Mouse (Mus musculus): ENCODE data around the gene Gapdhs. TPM values are rescaled to one million over a fixed set of nuclear protein-coding genes. Genes with fewer than 3 reads are reported as not detected.

Gapdhs gene
- polyA plus RNA-seq, 1 experiment from 2014 or later = not detected

DNA sequence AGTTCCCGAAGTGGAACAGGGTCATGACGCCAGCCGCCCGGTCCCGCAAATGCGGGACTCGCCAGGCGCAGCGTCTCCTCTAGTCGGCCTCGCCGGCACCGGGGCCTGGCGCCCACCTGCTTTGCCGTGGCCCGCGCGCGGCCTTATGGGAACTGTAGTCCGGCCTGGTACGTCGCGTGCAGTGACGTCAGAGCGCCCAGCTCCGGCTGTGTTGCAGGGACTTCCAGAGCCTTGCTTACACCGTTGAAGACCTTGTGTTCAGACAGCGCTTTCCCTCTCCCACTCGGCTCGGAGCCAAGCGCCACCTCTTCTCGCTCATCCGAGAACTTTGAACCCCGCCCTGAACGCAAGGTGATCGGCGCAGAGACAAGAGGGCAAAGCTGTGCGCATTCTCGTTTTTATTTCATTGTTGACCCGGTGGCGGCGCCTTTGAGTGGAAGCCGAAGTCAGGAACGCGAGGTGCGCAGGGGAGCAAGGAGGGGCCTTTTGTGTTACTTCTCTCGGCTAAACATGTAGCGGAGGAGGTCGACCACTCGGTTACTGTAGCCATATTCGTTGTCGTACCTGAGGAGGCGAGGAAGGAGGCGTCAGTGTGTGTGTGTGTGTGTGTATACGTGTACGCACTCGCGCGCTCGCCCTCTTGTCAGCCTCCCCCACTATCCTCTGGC, 14.0 kb downstream of the Gapdhs start, which contains the start of gene Tmem147:
Tmem147 (minus strand) TSS at position 145 of the 668 bp plus-strand sequence.
- Histone ChIP-seq H3K36me3 (ENCODE audit: control insufficient read depth, insufficient read depth, low read length) (peaks cover 21% of the 10 kb centered on the region; the same call in 1 of the 2 replicates), H3K27me3 (replicated peaks; ENCODE audit: control insufficient read depth, insufficient read depth, low read length) (no peaks in the 10 kb centered on the region), H3K4me1 (replicated peaks; ENCODE audit: control insufficient read depth, insufficient read depth, low read length) (peaks cover 12% of the 10 kb centered on the region), H3K9ac (ENCODE audit: low read length) (peak within 1 kb of the TSS; percentile 74), H3K27ac (ENCODE audit: low read depth) (peak within 1 kb of the TSS; percentile 88), H3K4me3 (ENCODE audit: low read depth, low read length) (peak within 1 kb of the TSS; percentile 85), H3K4me2 (ENCODE audit: low read length) (peak within 1 kb of the TSS; percentile 77), H3K9me3 (ENCODE audit: control insufficient read depth, low read length) (no peaks in the 10 kb centered on the region)
- under 1% methylated on average over 60 of the region's 60 CpGs for WGBS
- ATAC-seq (replicated peaks; ENCODE audit: low FRiP score, low TSS enrichment, low read depth) (peak; percentile 99), DNase-seq (ENCODE audit: low spot score) (peak; percentile 99)

DNA sequence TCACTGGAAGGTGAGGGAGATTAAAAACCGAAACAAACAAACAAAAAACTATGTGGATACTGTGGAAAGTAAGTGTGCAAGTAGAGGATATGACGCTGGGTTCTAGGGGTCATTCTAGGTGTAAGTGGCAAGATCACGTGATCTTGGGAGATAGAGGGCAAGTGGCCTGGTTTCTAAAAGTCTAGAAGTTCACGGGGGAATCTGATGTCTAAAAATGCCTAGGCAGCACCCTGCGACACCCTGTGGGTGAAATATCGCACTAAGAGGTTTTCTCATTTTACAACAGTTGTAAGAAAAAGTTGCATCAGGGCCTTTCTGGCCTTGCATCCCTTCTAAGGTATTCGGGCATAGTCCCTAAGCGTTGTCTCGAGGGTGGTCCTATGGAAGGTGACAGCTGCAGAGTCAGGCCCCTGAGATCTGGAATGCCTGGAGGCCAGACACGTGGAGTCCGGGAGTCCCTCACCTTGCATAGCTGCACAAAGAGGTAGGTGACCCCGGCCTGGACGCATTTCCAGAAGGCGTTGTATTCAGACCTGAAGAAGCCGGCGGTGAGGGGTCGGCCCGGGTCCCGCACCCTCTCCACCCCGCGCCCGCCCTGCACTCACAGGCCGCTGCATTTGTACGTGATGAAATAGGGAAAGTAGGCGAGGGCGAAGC, 14.6 kb downstream of the Gapdhs start:
- ATAC-seq (replicated peaks; ENCODE audit: low FRiP score, low TSS enrichment, low read depth) (peak; percentile 48), DNase-seq (ENCODE audit: low spot score) (no peak)
- peaks cover 21% of the 10 kb centered on the region; the same call in 1 of the 2 replicates for H3K36me3 ChIP-seq (ENCODE audit: control insufficient read depth, insufficient read depth, low read length)
- WGBS = 8% methylated on average over 26 of the region's 26 CpGs
- H3K27ac ChIP-seq (ENCODE audit: low read depth) = peak overlapping the region; percentile 88
- H3K9ac ChIP-seq (ENCODE audit: low read length) = peak overlapping the region; percentile 74
- peak overlapping the region; percentile 77 for H3K4me2 ChIP-seq (ENCODE audit: low read length)
- H3K4me3 ChIP-seq (ENCODE audit: low read depth, low read length) = peak overlapping the region; percentile 85
- H3K27me3 ChIP-seq (replicated peaks; ENCODE audit: control insufficient read depth, insufficient read depth, low read length) = no peaks in the 10 kb centered on the region
- H3K9me3 ChIP-seq (ENCODE audit: control insufficient read depth, low read length) = no peaks in the 10 kb centered on the region
- peaks cover 12% of the 10 kb centered on the region for H3K4me1 ChIP-seq (replicated peaks; ENCODE audit: control insufficient read depth, insufficient read depth, low read length)

DNA sequence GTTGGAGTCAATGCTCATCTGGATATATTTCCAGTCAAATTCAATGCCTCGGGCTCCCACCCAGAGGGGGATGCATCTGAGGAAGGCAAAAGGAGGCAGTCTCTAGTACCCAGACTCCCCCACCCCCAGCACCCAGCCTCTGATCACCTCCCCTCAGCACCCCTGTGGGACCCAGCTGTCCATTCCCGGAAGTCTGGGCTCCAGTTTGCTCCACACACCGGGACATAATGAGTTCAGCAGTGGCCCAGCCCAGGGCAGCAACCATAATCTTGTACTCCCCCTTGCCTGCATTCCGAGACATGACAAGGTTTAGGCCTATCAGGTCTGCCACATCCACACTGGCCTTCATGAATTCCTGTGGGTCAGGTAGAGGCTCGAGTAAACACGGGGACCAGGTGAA, 15.3 kb downstream of the Gapdhs start:
- no peak for ATAC-seq (replicated peaks; ENCODE audit: low FRiP score, low TSS enrichment, low read depth)
- peak overlapping the region; percentile 85 for H3K4me3 ChIP-seq (ENCODE audit: low read depth, low read length)
- DNase-seq (ENCODE audit: low spot score) = no peak
- peaks cover 21% of the 10 kb centered on the region; the same call in 1 of the 2 replicates for H3K36me3 ChIP-seq (ENCODE audit: control insufficient read depth, insufficient read depth, low read length)
- peak overlapping the region; percentile 74; the same call in 1 of the 2 replicates for H3K9ac ChIP-seq (ENCODE audit: low read length)
- 83% methylated on average over 6 of the region's 6 CpGs for WGBS
- peak overlapping the region; percentile 77 for H3K4me2 ChIP-seq (ENCODE audit: low read length)
- H3K27ac ChIP-seq (ENCODE audit: low read depth) = no peak overlapping the region
- H3K4me1 ChIP-seq (replicated peaks; ENCODE audit: control insufficient read depth, insufficient read depth, low read length) = peaks cover 12% of the 10 kb centered on the region
- H3K27me3 ChIP-seq (replicated peaks; ENCODE audit: control insufficient read depth, insufficient read depth, low read length) = no peaks in the 10 kb centered on the region
- H3K9me3 ChIP-seq (ENCODE audit: control insufficient read depth, low read length) = no peaks in the 10 kb centered on the region

DNA sequence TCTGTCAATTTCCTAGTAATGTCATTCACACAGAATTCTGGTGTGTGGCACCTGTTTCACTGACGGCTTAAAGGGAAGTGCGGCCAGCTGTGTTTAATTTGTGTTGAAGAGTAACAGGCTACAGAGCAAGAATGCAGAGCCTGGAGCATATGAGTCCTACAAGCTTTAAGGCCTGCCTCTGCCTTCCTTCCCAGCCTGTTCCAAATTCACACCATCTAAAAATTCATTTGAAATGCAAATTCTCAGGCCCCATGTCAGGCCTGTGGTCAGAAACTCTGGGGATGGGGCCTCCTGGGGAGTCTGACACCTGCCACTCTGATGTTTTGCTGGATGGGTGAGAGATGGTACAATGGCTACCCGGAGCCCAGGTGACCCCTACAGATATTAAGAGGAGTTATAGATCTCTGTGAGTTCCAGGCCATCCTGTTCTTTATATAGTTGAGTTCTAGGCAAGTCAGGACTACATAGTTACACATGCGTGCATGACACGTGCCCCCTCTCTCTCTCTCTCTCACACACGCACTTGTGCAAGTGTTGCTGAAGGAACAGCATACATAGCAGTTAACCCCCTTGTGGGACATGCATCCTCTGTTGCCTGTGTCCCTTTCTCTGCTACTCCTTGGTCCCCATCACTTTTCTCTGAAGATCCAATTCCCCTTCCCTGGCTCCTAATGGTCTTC, 20.1 kb downstream of the Gapdhs start:
- Histone ChIP-seq H3K27me3 (replicated peaks; ENCODE audit: control insufficient read depth, insufficient read depth, low read length) (no peaks in the 10 kb centered on the region), H3K9ac (ENCODE audit: low read length) (no peak overlapping the region), H3K4me1 (replicated peaks; ENCODE audit: control insufficient read depth, insufficient read depth, low read length) (peaks cover 2% of the 10 kb centered on the region; the same call in 1 of the 2 replicates), H3K36me3 (ENCODE audit: control insufficient read depth, insufficient read depth, low read length) (peaks cover 13% of the 10 kb centered on the region; the same call in 1 of the 2 replicates), H3K27ac (ENCODE audit: low read depth) (no peak overlapping the region), H3K4me3 (ENCODE audit: low read depth, low read length) (no peak overlapping the region), H3K4me2 (ENCODE audit: low read length) (no peak overlapping the region), H3K9me3 (ENCODE audit: control insufficient read depth, low read length) (no peaks in the 10 kb centered on the region)
- ATAC-seq (replicated peaks; ENCODE audit: low FRiP score, low TSS enrichment, low read depth) (no peak), DNase-seq (ENCODE audit: low spot score) (no peak)
- WGBS = 57% methylated on average over 6 of the region's 6 CpGs

DNA sequence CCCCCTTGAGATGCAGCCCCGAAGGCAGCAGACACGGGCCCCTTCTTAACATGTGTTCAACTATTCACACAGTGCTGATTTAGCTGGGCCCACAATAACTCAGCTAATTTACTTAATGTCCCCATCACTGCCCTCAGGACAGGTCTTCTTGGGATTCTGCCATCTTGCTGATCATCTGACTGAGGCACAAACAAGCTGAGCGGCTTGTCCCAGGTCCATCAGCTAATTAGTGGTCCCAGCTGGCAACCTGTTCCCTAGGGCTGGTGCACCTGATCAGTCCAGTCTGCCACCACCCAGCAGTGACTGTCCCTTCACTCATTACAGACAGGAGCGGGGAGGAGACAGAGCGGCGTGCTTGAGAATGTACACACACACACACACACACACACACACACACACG, 22.2 kb downstream of the Gapdhs start:
- Histone ChIP-seq H3K4me3 (ENCODE audit: low read depth, low read length) (no peak overlapping the region), H3K27ac (ENCODE audit: low read depth) (no peak overlapping the region), H3K4me2 (ENCODE audit: low read length) (no peak overlapping the region), H3K4me1 (replicated peaks; ENCODE audit: control insufficient read depth, insufficient read depth, low read length) (peaks cover 7% of the 10 kb centered on the region), H3K36me3 (ENCODE audit: control insufficient read depth, insufficient read depth, low read length) (no peaks in the 10 kb centered on the region), H3K9ac (ENCODE audit: low read length) (no peak overlapping the region), H3K9me3 (ENCODE audit: control insufficient read depth, low read length) (no peaks in the 10 kb centered on the region), H3K27me3 (replicated peaks; ENCODE audit: control insufficient read depth, insufficient read depth, low read length) (peaks cover 9% of the 10 kb centered on the region; the same call in 1 of the 2 replicates)
- DNase-seq (ENCODE audit: low spot score) = no peak
- WGBS = 90% methylated on average over 7 of the region's 7 CpGs
- ATAC-seq (replicated peaks; ENCODE audit: low FRiP score, low TSS enrichment, low read depth) = no peak

DNA sequence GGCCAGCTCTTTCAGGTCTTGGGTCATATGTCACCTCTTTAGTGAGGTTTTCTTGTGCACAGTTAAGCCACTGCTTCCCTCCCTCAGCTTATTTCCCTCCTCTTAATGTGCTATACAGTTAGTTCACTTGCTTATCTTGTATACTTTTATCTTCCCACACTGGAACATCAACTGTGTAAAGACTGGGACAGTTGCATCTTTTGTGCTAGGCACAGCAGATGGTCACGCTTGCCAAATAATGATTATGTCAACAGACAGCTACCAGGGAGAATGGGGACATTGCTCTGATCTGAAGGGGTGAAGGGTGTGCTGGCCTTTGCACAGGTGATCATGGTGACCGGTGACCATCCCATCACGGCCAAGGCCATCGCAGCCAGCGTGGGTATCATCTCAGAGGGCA, 23.8 kb downstream of the Gapdhs start:
- DNase-seq (ENCODE audit: low spot score) = no peak
- no peaks in the 10 kb centered on the region for H3K36me3 ChIP-seq (ENCODE audit: control insufficient read depth, insufficient read depth, low read length)

DNA sequence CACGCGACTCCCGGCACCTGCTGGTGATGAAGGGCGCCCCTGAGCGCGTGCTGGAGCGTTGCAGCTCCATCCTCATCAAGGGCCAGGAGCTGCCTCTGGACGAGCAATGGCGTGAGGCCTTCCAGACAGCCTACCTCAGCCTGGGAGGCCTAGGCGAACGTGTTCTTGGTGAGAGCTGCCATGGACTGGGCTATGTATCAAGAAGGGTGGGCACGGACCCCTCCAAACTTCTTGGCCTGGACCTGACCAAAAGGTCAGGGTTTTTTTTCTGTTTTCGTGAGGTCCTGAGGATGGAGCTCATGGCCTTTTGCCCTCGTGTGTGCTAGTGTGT, 25.8 kb downstream of the Gapdhs start:
- Histone ChIP-seq H3K36me3 (ENCODE audit: control insufficient read depth, insufficient read depth, low read length) (no peaks in the 10 kb centered on the region), H3K9ac (ENCODE audit: low read length) (no peak overlapping the region), H3K9me3 (ENCODE audit: control insufficient read depth, low read length) (no peaks in the 10 kb centered on the region), H3K27me3 (replicated peaks; ENCODE audit: control insufficient read depth, insufficient read depth, low read length) (peaks cover 9% of the 10 kb centered on the region; the same call in 1 of the 2 replicates), H3K27ac (ENCODE audit: low read depth) (no peak overlapping the region), H3K4me3 (ENCODE audit: low read depth, low read length) (peak overlapping the region; percentile 33), H3K4me2 (ENCODE audit: low read length) (peak overlapping the region; percentile 52), H3K4me1 (replicated peaks; ENCODE audit: control insufficient read depth, insufficient read depth, low read length) (peaks cover 7% of the 10 kb centered on the region)
- no peak for DNase-seq (ENCODE audit: low spot score)
- no peak for ATAC-seq (replicated peaks; ENCODE audit: low FRiP score, low TSS enrichment, low read depth)
- WGBS = 9% methylated on average over 14 of the region's 14 CpGs

More for the DNA sequence above, 23.8 kb downstream of the Gapdhs start:
- H3K4me3 ChIP-seq (ENCODE audit: low read depth, low read length) = no peak overlapping the region
- no peak for ATAC-seq (replicated peaks; ENCODE audit: low FRiP score, low TSS enrichment, low read depth)
- H3K4me2 ChIP-seq (ENCODE audit: low read length) = no peak overlapping the region
- peaks cover 9% of the 10 kb centered on the region; the same call in 1 of the 2 replicates for H3K27me3 ChIP-seq (replicated peaks; ENCODE audit: control insufficient read depth, insufficient read depth, low read length)
- WGBS = 95% methylated on average over 5 of the region's 5 CpGs
- no peaks in the 10 kb centered on the region for H3K9me3 ChIP-seq (ENCODE audit: control insufficient read depth, low read length)
- no peak overlapping the region for H3K27ac ChIP-seq (ENCODE audit: low read depth)
- H3K4me1 ChIP-seq (replicated peaks; ENCODE audit: control insufficient read depth, insufficient read depth, low read length) = peaks cover 7% of the 10 kb centered on the region
- H3K9ac ChIP-seq (ENCODE audit: low read length) = no peak overlapping the region

DNA sequence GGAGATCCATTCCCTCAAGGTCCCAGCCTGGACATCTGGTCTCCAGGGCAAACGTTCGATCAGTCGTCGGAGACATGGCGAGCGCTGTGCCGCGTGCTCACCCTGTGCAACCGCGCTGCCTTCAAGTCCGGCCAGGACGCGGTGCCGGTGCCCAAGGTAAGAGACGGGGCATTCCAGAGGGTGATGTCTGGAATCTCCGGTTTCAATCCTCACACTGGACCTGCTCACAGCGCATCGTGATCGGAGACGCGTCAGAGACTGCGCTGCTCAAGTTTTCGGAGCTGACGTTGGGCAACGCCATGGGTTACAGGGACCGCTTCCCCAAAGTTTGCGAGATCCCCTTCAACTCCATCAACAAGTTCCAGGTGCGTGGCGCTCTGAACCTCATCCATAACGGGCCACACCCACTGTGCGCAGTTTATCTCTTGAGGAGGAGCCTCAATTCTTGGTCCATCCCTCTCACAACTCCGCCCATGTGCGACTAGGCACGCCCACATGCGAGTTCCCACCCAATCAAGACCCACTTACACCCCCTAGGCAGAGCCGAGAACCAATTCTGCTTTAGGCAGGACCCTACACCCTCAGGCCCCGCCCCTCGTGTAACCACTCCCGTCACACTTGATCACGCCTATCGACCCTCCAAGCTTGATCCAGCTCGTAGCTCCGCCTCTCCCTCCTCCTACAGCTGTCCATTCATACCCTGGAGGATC, 26.3 kb downstream of the Gapdhs start:
- Histone ChIP-seq H3K27me3 (replicated peaks; ENCODE audit: control insufficient read depth, insufficient read depth, low read length) (peaks cover 9% of the 10 kb centered on the region; the same call in 1 of the 2 replicates), H3K4me1 (replicated peaks; ENCODE audit: control insufficient read depth, insufficient read depth, low read length) (peaks cover 7% of the 10 kb centered on the region), H3K27ac (ENCODE audit: low read depth) (no peak overlapping the region), H3K9me3 (ENCODE audit: control insufficient read depth, low read length) (no peaks in the 10 kb centered on the region), H3K4me3 (ENCODE audit: low read depth, low read length) (peak overlapping the region; percentile 33), H3K4me2 (ENCODE audit: low read length) (peak overlapping the region; percentile 52), H3K36me3 (ENCODE audit: control insufficient read depth, insufficient read depth, low read length) (no peaks in the 10 kb centered on the region), H3K9ac (ENCODE audit: low read length) (no peak overlapping the region)
- DNase-seq (ENCODE audit: low spot score) (peak; percentile 89), ATAC-seq (replicated peaks; ENCODE audit: low FRiP score, low TSS enrichment, low read depth) (peak; percentile 98)
- 3% methylated on average over 43 of the region's 43 CpGs for WGBS

Data from intestine, embryonic 14.5 days (tissue).